Mouse (Mus musculus) cerebral cortex, adult 2 months (tissue): Measurements from ENCODE around the gene Irak3.

Source experiments
- WGBS: fragments of 180-500 bp; shearing (Covaris S2); methylation state at CpG from one replicate; pipeline ENCODE4 v1.1.7; 2018; 5-methylcytosine and 5-hydroxymethylcytosine counted together

The Irak3 gene

DNA sequence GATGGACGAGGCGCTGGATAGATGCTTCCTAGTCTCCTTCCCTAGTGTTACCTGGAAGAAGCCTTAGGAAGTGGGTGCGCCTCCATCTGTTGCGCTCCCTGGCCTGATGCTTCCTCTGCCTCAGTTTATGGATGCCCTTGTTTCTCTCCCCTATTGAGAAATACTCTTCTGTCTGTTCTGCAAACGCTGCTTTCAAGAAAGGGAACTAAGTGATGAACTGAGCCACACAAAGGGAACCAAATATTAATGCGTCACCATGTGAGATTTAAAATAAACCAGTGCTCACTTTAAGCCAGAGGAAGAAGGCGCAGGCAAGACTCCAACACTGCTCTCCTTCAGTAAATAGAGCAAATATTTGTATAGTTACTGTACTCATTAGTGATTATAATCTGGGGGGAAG is 38.4 kb downstream of the Irak3 start:
- WGBS, result 90% methylated on average over 7 of the region's 7 CpGs

DNA sequence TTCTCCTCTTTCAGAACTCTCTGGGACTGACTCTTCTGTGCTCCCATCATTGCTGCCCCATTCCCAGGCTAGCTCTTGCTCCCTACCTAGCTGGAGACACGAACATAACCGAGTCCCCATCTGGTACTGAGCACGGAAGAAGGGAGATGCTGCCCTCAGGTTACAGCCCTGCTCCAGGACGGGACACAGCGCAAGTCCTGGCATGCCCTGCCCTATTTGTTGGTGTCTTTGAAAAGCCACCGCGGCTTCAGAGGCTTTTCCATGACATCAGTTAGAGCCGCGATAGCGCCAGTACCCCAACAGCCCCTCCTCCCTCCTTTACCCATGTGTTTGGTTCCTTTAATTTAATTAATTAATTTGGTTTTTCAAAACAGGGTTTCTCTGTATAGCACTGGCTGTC is 39.1 kb downstream of the Irak3 start:
- 94% methylated on average over 10 of the region's 10 CpGs for WGBS

DNA sequence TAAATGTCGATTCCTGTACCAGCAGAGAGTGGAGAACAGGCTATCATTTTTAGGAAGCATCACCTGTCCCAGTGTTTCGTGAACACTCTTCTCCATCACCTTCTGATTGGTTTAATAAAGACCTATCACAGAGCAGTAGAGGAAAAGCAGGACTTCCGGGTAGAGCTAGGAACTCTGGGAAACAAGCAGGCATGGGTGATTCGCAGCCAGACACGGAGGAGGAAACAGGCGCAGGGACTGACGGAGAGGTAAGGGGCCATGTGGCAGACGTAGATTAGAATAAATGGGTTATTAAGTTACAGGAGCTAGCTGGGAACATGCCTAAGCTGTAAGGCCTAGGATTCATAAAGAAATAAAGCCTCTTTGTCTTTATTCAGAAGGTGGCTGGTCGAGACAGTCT is 41.4 kb downstream of the Irak3 start:
- 80% methylated on average over 9 of the region's 9 CpGs for WGBS

DNA sequence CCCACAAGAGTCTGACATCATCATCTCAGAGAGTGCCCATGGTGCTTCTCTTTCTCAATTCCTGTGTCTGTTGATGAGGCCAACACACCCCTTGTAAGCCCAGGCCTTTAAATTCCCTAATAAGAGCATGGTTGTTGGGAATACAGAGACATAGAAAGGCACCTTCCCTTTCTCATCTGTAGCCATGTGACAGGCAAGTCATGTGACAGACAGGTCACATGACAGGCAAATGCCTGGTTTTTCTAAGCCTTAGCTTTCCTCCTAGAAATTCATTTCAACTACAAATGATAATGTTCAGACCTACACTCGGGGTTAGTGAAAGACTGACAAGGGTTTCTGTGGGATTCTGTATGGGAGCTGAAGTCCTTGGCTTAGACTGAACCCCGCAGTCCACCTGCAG is 48.0 kb downstream of the Irak3 start:
- WGBS, result 92% methylated on average over 2 of the region's 2 CpGs

DNA sequence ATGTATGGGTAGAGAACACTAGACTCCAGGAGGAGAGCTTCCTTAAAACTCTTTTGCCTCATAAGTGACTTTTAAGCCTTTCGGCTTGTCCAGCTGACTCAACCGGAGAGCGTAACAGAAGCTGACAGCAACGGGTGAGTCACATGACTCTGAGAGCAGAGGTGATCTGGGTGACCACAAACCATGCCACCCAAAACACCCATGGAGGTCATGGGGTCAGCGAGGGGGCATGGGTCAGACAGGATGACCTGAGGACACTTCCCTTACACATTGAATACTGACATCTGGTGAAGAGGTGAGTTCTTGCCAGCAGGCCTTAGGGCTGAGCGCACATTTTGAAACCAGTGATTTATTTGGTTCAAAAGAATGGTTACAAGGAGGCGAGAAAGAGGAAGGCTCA is 50.3 kb downstream of the Irak3 start:
- 91% methylated on average over 7 of the region's 7 CpGs for WGBS

DNA sequence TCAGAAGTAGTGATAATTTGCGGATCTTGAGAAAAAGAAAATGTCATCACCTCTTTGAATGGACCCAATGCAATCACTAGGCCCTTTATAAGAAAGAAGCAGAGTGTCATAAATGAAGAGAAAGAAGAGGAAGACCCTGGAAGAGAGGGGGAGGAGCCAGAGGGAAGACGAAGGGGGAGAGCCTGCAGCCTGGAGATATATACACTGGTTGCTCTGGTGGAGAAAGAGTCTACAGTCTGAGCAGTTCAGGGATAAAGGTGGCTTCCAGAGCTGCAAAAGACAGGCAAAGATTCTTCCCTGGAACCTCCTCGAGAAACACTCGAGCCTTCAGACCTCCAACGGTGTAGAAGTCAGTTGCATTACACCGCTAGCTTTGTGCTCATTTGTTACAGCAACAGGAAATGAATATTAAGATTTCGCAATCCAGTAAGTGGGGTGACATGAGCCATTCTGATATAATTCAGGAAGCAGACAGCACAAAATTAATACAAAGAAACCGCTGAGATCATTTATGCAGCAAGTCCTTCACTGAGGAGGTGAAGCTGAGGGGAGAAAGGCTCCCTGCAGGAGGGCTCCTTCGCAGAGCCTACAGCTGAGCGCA is 60.9 kb downstream of the Irak3 start:
- WGBS, result 80% methylated on average over 10 of the region's 10 CpGs

DNA sequence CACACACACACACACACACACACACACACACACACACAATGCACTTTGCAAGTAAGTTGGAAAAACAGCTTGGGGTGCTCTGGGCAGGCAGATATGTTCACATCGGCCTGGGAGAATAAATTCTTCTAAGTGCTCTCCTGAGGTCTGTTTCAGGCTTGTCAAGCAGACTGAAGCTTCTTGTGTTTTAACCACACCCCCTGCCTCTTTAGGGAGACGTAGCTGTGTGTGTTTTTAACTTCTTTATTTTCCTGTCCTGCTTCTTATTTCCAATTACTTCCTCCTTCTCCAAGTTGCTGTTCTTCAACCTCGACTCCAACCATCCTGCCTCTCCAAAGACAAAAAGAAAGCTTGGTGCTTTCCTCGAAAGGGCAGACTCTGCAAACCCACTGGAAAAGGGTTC is 61.7 kb downstream of the Irak3 start:
- 80% methylated on average over 4 of the region's 4 CpGs for WGBS

DNA sequence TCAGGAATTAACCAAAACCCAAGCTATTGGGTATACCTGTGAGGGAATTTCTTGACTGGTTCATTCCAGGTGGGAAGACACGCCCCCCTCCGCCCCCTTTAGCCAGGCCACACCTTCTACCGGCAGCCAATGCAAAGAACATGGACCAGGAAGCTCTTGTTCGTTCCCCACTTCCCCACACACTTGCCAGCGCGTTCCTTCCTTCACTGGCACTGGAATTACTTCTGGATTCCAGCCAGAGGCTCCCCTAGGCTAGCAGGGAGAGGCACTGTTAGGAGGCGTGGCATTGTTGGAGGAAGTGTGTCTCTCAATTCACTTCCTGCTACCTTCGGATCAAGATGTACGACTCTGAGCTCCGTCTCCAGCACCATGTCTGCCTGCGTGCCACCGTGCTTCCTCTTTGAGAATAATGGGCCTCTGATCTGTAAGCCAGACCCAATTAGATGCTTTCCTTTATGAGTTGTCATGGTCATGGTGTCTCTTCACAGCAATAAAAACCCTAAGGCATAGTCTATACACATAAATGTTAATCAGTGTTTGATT is 65.8 kb downstream of the Irak3 start:
- WGBS, result 84% methylated on average over 12 of the region's 12 CpGs

DNA sequence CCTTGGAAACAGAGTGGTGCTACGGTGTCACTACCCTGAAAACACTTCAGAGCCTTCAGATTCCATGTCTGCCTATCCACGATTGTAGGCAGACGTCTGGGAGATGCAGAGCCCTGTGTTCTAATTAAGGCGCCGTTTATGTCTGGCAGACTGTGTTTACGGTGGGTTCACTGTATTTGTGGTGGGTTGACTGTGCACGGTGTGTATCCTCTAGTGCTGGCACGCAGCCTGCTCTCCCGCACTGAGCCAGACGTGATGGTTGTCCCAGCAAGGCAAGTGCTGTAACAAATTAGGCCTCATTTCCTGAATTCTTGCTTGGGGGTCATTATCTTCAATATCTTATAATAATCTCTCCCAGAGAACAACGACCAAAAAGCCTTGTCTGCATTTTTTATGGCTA is 68.2 kb downstream of the Irak3 start:
- WGBS, result 40% methylated on average over 11 of the region's 11 CpGs

DNA sequence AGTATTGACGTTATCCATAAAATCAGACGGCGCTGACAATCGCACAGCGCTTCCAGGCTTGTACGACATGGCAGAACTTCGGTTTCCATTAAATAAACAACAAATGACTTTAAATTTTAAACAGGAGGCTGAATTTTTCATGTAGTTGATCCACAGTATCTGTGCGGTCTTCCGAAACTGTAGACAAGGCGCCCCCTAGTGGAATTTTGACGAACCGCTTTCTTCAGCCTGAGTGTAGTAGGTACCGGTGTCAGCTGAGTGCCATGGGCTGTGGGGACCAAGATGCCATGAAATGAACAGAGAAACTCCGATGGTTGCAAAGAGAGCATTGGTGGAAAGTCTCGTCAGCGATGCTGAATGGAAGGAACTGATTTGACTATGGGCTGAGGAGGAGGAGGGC is 71.3 kb downstream of the Irak3 start:
- 54% methylated on average over 16 of the region's 16 CpGs for WGBS

DNA sequence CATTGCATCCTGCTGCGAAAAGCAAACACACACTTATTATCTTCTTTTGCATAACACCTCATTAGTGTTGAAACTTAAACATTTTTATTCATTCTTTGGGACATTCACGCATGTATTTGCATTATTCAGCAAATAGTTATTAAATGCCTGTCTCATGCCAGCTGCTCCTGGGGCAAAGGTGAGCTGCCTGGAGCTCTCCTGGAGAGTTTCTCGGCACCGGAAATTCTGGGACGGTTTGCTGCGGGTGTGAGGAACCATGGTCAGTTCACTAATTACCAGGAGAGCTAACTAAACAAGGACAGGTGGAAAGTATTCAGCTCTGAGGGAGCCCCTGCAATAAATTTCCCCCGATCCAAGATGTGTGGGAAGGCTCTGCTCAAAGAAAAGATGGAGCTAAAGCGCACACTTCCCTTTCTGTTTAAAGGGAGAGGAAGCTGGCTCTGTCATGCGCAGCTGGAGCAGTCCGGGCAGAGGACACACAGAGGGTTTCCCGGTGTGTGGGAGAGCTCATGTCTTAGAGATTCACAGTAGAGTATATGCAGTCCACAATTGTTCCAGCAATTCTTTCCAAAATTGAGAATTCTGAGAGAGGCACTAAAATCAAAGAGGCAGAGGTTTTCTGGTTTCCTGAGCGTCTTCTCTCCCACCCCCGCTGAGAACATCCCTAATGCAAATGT is 73.2 kb downstream of the Irak3 start:
- 40% methylated on average over 13 of the region's 13 CpGs for WGBS

DNA sequence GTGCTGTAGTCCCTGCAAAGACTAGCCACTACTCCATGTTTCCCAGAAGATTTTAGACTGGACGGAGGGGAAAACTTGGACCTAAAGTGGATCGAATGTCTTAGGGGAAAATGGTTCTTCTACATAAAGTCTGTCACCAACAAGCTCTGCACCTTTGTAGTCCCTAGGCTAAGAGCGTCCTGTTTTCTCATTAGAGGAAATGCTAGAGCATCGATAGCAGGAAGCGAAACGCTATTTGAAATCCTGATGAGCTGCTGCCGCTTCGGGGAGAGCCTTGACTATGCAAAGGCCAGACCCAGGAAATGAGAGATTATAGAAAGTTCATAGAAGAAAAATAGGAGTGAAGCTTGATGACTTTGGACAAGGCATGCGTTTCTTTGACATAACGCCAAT is 76.5 kb downstream of the Irak3 start:
- 70% methylated on average over 10 of the region's 10 CpGs for WGBS

DNA sequence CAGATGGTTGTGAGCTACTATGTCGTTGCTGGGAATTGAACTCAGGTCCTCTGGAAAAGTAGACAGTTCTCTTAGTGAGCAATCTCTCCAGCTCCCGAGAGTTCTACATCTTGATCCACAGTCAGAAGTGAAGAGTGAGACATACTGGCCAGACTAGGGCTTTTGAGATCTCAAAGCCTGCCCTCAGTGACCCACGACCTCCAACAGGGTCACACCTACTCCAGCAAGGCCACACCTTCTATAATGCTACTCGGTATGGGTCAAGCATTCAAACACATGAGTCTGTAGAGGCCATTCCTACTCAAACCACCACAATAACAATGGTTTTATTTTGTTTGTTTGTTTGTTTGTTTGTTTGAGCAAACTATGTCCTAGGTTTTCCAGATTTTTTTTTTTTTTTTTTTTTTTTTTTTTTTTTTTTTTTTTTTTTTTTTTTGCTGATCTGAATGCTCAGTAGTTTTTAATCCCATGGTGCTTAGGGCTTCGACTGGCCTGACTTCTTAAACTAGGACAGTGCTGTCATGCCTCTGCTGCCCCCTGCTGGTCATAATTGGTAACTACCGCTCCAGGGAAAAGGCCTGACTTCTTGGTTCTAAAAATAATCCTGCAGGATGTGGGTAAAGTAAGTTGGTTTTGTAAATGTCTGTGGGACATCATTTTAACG is 77.0 kb downstream of the Irak3 start:
- WGBS, result 51% methylated on average over 7 of the region's 7 CpGs

DNA sequence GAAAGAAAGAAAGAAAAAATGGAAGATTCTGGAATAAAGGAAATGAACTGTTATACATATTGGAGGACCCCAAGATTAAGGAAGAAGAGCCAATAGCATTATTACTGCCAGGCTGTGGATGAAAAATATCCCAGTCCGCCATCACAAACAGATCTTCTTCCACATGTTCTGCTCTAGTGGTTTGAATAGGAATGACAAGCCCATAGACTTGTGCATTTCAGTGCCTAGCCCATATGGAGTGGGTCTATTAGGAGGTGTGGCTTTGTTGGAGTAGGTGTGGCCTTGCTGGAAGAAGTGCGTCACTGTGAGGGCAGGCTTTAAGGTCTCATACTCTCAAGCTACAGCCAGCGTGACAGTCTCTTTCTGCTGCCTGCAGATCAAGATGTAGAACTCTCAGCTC is 78.2 kb downstream of the Irak3 start:
- WGBS, result 95% methylated on average over 3 of the region's 3 CpGs

DNA sequence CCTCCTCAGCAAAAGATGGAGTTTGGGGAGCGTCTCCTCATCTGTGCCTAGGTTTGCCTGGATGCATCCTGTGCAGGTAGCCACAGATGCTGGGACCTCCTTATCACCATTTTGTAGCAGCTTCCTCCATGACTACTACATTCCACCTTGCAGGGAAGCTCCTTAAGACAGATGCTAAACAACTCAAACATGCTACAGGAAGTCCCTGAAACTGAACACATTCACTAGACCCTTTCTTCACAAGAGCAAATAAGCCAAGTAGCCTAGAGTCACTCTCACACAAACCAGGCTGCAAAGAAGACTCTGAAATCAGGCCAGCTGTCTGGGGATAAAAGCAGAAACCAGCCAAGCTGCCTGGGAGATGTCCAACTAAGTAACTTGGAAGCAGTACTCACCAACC is 86.7 kb downstream of the Irak3 start:
- 96% methylated on average over 1 of the region's 1 CpGs for WGBS

DNA sequence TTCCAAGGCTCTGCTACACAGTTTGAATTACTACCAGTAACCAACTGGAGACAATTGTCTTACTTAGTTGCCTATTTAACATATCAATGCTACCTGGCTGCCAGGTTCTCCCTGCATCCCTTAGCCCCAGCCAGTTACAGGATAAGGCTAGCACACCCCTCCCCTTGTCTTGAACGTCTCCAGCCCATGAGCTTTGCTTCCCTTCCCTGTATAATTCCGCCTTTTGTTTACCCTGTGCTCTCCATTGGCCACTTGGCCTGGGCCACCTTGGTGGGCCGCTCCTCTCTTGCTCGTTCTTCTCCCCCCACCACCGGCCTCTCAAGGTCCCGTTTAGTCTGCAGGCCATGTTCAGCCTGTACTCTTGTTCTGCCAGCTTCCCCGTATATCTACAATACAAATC is 87.4 kb downstream of the Irak3 start:
- WGBS, result 70% methylated on average over 7 of the region's 7 CpGs

DNA sequence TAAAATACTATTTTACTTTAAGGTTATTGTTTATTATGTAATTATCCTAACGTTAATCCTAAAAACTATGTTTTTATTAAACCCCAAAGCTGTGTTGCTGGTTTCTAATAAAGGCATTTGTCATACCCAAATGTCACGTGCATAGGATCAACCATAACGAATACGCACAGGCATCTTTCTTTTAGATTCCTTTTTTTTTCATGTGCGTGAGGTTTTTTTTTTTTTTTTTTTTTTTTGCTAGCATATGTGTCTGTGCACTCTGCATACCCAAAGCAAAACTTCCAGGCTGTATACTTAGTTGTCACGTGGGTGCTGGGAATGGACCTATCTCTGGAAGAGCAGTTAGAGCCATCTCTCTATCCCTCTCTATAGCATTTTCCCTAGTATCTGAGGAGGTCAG is 88.0 kb downstream of the Irak3 start:
- WGBS, result 84% methylated on average over 6 of the region's 6 CpGs

DNA sequence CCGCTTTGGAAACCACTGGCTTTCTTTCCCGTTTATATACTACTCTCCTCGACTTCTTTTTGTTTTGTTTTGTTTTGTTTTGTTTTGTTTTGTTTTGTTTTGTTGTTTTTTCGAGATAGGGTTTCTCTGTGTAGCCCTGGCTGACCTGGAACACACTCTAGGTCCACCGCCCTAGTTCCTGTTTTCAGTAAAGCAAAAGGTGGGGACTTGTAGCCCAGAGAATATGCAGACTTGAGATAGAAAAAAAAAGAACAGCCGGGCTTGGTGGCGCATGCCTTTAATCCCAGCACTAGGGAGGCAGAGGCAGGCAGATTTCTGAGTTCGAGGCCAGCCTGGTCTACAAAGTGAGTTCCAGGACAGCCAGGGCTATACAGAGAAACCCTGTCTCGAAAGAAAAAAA is 88.4 kb downstream of the Irak3 start:
- WGBS, result 56% methylated on average over 9 of the region's 9 CpGs

DNA sequence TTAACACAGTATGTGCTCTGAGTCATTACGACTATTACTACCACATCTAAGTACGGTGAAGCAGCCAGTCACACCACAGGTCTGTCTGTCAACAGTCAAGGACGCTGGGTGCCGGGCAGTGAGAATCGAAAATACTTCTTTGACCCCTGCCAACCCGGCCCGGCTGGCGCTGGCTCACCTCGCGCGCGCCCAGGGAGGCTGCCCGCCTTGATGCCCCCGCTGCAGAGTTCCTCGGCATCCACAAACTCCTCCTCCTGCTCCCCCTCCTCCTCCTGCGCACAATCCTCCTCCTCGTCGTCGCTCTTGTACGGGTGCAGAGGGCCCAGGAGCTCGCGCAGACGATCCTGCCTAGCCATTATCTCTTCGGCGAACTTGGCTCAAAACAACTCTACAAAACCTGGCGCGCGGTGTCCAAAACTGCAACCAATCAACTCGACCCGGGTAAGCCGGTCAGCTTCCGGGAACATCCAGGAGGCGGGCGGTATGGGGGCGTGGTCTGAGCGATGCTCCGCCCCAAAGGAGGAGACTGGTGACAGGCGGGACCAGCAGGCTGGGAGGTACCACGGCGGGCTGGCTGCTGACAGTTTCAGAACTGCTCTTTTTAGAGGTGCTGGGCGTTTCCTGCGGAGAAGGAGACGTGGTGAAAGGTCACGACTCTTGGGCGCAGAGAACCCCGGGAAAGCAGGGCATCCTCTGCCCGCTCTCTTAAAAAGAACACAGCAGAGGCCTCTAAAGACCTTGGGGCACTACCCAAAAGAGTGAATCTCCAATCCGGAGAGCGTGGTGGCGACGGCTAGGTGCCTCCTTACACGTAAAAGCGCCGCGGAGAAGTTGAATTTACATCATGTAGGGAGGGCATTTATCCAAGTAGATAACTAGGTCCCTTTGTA is 89.2 kb downstream of the Irak3 start, which contains the start of gene Helb:
TSS of gene Helb (minus strand) at position 481 of the 890 bp plus-strand sequence.
- WGBS, result under 1% methylated on average over 55 of the region's 55 CpGs

DNA sequence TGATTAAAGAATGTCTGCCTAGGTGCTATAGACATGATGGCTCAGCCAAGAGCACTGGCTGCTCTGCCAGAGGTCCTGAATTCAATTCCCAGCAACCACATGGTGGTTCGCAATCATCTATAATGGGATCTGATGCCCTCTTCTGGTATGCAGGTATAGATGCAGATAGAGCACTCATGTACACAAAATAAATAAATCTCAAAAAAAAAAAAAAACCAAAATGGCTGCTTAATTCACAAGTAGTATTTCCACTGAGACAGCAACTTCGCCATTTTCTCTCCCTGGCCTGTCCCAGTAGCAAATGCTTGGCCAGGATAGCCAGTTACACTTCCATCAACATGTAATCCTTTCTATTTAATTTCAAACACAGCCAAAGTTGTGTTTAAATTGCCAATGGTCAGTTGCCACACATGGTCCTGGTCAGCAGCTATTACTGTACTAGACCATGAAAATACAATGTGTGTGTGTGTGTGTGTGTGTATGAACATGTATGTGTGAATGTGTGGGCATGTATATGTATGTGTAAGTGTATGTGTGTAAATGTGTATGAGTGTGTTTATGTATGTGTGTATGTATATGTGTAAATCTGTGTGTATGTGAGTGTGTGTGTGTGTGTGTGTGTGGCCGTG is 90.1 kb downstream of the Irak3 start:
- WGBS, result 64% methylated on average over 3 of the region's 3 CpGs

DNA sequence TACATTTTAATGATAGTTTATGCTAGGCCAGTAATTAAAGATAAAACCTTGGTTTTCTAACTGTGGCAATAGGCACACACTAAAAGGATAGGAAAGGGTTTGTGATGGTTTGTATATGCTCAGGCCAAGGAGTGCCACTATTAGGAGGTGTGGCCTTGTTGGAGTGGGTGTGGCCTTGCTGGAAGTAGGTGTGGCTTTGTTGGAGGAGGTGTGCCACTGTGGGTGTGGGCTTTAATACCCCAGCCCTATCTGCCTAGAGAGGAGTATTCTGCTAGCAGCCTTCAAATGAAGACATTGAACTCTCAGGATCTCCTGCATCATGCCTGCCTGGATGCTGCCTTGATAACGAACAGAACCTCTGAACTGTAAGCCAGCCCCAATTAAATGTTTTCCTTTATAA is 101.1 kb downstream of the Irak3 start:
- 91% methylated on average over 1 of the region's 1 CpGs for WGBS

DNA sequence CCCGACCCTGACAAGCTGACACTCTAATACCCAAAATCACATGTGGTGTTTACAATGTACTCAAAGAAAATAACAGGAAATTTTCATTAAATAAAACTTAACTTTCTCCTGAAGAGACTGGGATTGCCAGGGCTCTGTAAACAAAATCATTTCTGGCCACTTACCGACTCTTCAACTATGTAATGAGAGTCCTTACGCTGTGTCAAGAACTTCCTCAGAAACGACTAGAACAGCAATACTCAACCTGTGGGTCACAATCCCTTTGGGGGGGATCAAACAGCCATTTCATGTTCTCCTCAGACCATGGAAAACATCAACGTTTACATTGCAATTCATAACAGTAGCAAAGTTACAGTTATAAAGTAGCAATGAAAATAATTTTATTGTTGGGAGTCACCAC is 104.4 kb downstream of the Irak3 start:
- WGBS, result 94% methylated on average over 5 of the region's 5 CpGs
